Mouse (Mus musculus): Measurements from ENCODE around the gene Dohh. TPM values are rescaled to one million over a fixed set of nuclear protein-coding genes. Genes with fewer than 3 reads are reported as not detected.

The Dohh gene
- polyA plus RNA-seq, 1 experiment from 2014 or later: 44.8 TPM

DNA sequence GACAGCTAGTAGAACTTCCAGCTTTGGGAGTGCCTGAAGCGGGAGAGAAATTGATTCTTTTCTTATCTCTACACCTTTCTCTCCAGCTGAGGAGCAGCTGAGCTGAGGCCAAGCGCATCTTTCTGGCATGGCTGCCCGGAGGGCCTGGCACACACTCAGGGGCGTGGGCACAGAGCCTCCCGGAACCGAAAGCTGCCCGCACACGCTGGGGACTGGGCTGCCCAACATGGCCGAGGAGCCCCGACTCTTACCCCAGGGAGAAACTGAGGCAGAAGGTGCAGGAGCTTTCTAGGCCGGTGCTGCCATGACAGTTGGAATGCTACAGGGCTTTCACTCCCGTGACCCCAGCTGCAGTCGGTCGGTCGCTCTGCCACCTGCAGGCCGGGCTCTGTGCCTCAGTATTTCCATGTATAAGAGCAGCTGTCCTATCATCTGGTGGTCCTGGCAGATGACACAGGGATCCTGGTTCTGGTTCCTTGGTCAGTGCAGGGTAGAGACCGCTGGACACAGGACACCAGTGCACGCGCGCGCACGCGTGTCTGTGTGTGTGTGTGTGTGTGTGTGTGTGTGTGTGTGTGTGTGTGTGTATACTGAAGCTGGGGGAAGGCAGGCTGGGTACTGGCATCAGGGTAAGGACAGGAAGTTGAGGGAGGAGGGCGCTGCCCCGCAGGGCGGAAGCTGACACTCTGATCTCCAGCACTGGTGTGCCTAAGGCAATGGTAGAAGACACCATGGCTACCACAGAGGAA lies 49.5 kb downstream of the Dohh start:
- 76% methylated on average over 26 of the region's 26 CpGs for WGBS
- Histone ChIP-seq H3K9ac (replicated peaks; ENCODE audit: low read depth, low read length) (no peak overlapping the region), H3K9me3 (ENCODE audit: control insufficient read depth, low read depth, low read length) (no peaks in the 10 kb centered on the region), H3K27ac (ENCODE audit: low read length) (no peak overlapping the region), H3K27me3 (ENCODE audit: control insufficient read depth, insufficient read depth, low read length) (no peaks in the 10 kb centered on the region), H3K36me3 (ENCODE audit: control insufficient read depth, insufficient read depth, low read length) (no peaks in the 10 kb centered on the region), H3K4me1 (ENCODE audit: control insufficient read depth, insufficient read depth, low read length) (peaks cover 16% of the 10 kb centered on the region), H3K4me2 (replicated peaks; ENCODE audit: low read depth, low read length) (no peak overlapping the region), H3K4me3 (ENCODE audit: low read depth, low read length) (no peak overlapping the region)
- no peak for ATAC-seq (ENCODE audit: insufficient number of reproducible peaks, insufficient read depth, low FRiP score, low read depth)

DNA sequence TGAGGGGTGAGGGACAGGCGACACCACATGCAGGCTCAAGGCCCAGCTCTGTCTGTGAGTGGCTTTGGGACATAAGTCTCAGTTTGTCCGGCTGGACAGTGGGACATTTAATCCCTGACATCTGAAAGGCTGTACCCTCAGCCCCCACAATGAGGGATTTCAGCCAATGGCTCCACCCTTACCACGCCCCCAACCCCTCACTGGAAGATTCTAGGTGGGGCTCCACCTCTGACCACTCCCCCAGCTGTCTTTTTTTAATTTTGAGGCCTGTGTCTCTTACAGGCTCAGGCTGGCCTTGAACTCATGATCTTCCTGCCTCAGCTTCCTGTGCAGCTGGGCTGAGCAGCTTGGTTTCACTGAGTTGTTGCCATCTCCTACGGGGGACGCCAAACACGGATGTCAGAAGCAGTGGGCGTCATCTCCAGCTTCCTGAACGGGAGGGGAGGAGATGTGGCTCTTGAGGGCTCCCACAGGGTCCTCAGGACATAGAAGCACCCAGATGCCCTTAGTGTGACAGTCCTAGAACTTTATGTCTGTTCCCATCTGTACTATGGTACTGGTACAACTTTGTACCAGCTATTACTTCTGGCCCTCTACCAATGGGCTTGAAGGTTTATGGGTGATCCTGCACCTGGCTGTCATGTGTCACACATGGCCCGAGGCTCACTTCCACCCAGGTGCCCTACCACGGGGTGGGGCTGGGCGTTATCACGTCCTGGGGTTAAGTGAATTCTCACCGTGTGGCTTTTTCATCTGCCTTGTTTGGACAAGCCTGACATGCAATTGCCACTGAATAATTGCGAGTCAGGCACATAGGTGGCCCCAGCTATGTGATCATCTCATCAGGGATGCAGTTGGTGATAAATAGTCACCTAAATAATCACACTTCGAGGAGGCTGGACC lies 50.4 kb downstream of the Dohh start:
- no peak for ATAC-seq (ENCODE audit: insufficient number of reproducible peaks, insufficient read depth, low FRiP score, low read depth)
- H3K4me3 ChIP-seq (ENCODE audit: low read depth, low read length): no peak overlapping the region
- no peaks in the 10 kb centered on the region for H3K9me3 ChIP-seq (ENCODE audit: control insufficient read depth, low read depth, low read length)
- WGBS: 48% methylated on average over 15 of the region's 15 CpGs
- no peaks in the 10 kb centered on the region for H3K27me3 ChIP-seq (ENCODE audit: control insufficient read depth, insufficient read depth, low read length)
- no peak overlapping the region for H3K4me2 ChIP-seq (replicated peaks; ENCODE audit: low read depth, low read length)
- H3K36me3 ChIP-seq (ENCODE audit: control insufficient read depth, insufficient read depth, low read length): no peaks in the 10 kb centered on the region
- no peak overlapping the region for H3K9ac ChIP-seq (replicated peaks; ENCODE audit: low read depth, low read length)
- H3K27ac ChIP-seq (ENCODE audit: low read length): no peak overlapping the region
- peaks cover 16% of the 10 kb centered on the region for H3K4me1 ChIP-seq (ENCODE audit: control insufficient read depth, insufficient read depth, low read length)

DNA sequence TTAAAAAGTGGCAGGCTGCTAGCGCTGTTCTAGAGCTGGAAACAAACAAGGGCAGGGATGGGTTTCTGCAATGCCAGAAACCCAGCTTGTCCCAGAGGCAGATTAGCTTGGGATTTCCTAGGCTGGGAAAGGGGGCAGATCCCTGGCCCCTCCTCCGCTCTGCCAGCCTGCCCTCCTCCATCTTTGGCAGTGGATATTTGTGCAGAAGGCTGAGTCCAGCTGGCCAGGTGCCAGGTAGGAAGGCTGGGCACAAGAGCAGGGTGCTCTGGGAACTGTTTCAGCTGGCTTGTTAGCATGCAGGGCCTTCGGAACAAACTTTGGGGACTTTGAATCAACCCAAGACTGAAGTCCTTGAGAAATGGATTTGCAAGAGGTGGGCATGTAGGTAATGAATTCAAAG lies 51.2 kb downstream of the Dohh start:
- H3K4me2 ChIP-seq (replicated peaks; ENCODE audit: low read depth, low read length): no peak overlapping the region
- no peak overlapping the region for H3K9ac ChIP-seq (replicated peaks; ENCODE audit: low read depth, low read length)
- H3K36me3 ChIP-seq (ENCODE audit: control insufficient read depth, insufficient read depth, low read length): no peaks in the 10 kb centered on the region
- no peak for ATAC-seq (ENCODE audit: insufficient number of reproducible peaks, insufficient read depth, low FRiP score, low read depth)
- peaks cover 16% of the 10 kb centered on the region for H3K4me1 ChIP-seq (ENCODE audit: control insufficient read depth, insufficient read depth, low read length)
- 70% methylated on average over 3 of the region's 3 CpGs for WGBS
- no peak overlapping the region for H3K27ac ChIP-seq (ENCODE audit: low read length)
- no peaks in the 10 kb centered on the region for H3K9me3 ChIP-seq (ENCODE audit: control insufficient read depth, low read depth, low read length)
- no peaks in the 10 kb centered on the region for H3K27me3 ChIP-seq (ENCODE audit: control insufficient read depth, insufficient read depth, low read length)
- no peak overlapping the region for H3K4me3 ChIP-seq (ENCODE audit: low read depth, low read length)

Small RNA genes lying within 50 kb of the gene (microRNA-seq; reads per million reads assigned to microRNA genes)
- 1.3 reads per million for gene Mir1191b
- gene Mir6913: not detected

Other genes starting within 250 kb of the Dohh start
- gene Zbtb7a, start 249.2 kb upstream of the Dohh start, polyA plus RNA-seq (2014; fragmentation: Nextera tagmentation; extraction: Ambion mirVana): 25.5 and 27.4 TPM in 2 replicates
- gene Pias4, start 216.5 kb upstream of the Dohh start, polyA plus RNA-seq (2014; fragmentation: Nextera tagmentation; extraction: Ambion mirVana): 32.7 and 40.9 TPM in 2 replicates
- gene Eef2, start 207.8 kb upstream of the Dohh start, polyA plus RNA-seq (2014; fragmentation: Nextera tagmentation; extraction: Ambion mirVana): 416 and 434 TPM in 2 replicates
- 48.9 and 58.7 TPM in 2 replicates for gene Dapk3, start 201.4 kb upstream of the Dohh start, polyA plus RNA-seq (2014; fragmentation: Nextera tagmentation; extraction: Ambion mirVana)
- not detected in 2 replicates for gene 4930442H23Rik, start 200.6 kb upstream of the Dohh start, polyA plus RNA-seq (2014; fragmentation: Nextera tagmentation; extraction: Ambion mirVana)
- gene Nmrk2, start 182.4 kb upstream of the Dohh start, polyA plus RNA-seq (2014; fragmentation: Nextera tagmentation; extraction: Ambion mirVana): 0.14 and 0.35 TPM in 2 replicates
- gene Atcay, start 153.6 kb upstream of the Dohh start, polyA plus RNA-seq (2014; fragmentation: Nextera tagmentation; extraction: Ambion mirVana): 1.9 and 2.2 TPM in 2 replicates
- gene Zfr2, start 151.3 kb upstream of the Dohh start, polyA plus RNA-seq (2014; fragmentation: Nextera tagmentation; extraction: Ambion mirVana): 9.2 and 10.8 TPM in 2 replicates
- gene Matk, start 131.5 kb upstream of the Dohh start, polyA plus RNA-seq (2014; fragmentation: Nextera tagmentation; extraction: Ambion mirVana): 3.4 and 3.9 TPM in 2 replicates
- gene Mrpl54, start 117.5 kb upstream of the Dohh start, polyA plus RNA-seq (2014; fragmentation: Nextera tagmentation; extraction: Ambion mirVana): 223 and 246 TPM in 2 replicates
- 47.0 and 51.1 TPM in 2 replicates for gene Apba3, start 117.5 kb upstream of the Dohh start, polyA plus RNA-seq (2014; fragmentation: Nextera tagmentation; extraction: Ambion mirVana)
- gene Tjp3, start 92.8 kb upstream of the Dohh start, polyA plus RNA-seq (2014; fragmentation: Nextera tagmentation; extraction: Ambion mirVana): 21.6 and 25.2 TPM in 2 replicates
- 50.1 and 51.4 TPM in 2 replicates for gene Pip5k1c, start 91.5 kb upstream of the Dohh start, polyA plus RNA-seq (2014; fragmentation: Nextera tagmentation; extraction: Ambion mirVana)
- gene Cactin, start 63.3 kb upstream of the Dohh start, polyA plus RNA-seq (2014; fragmentation: Nextera tagmentation; extraction: Ambion mirVana): 21.3 and 21.7 TPM in 2 replicates
- gene Tbxa2r, start 55.7 kb upstream of the Dohh start, polyA plus RNA-seq (2014; fragmentation: Nextera tagmentation; extraction: Ambion mirVana): 23.1 and 23.4 TPM in 2 replicates
- 0.07 TPM in 1 of 2 replicates, not detected in the other for gene Gipc3, start 41.2 kb upstream of the Dohh start, polyA plus RNA-seq (2014; fragmentation: Nextera tagmentation; extraction: Ambion mirVana)
- gene Hmg20b, start 33.9 kb upstream of the Dohh start, polyA plus RNA-seq (2014; fragmentation: Nextera tagmentation; extraction: Ambion mirVana): 98.6 TPM in 2 replicates
- gene Mfsd12, start 26.9 kb upstream of the Dohh start, polyA plus RNA-seq (2014; fragmentation: Nextera tagmentation; extraction: Ambion mirVana): 4.7 and 4.8 TPM in 2 replicates
- 0.43 and 0.59 TPM in 2 replicates for gene 4930404N11Rik, start 18.6 kb upstream of the Dohh start, polyA plus RNA-seq (2014; fragmentation: Nextera tagmentation; extraction: Ambion mirVana)
- gene Fzr1, start 5.9 kb upstream of the Dohh start, polyA plus RNA-seq (2014; fragmentation: Nextera tagmentation; extraction: Ambion mirVana): 81.3 and 88.7 TPM in 2 replicates
- 3.1 and 4.1 TPM in 2 replicates for gene Gm48551, start within 50 bp of the Dohh start, polyA plus RNA-seq (2014; fragmentation: Nextera tagmentation; extraction: Ambion mirVana)
- gene Gm48552, start 4.6 kb downstream of the Dohh start, polyA plus RNA-seq (2014; fragmentation: Nextera tagmentation; extraction: Ambion mirVana): 1.0 and 1.1 TPM in 2 replicates
- gene Smim24, start 8.6 kb downstream of the Dohh start, polyA plus RNA-seq (2014; fragmentation: Nextera tagmentation; extraction: Ambion mirVana): 17.7 and 21.5 TPM in 2 replicates
- 76.0 and 80.1 TPM in 2 replicates for gene Nfic, start 71.2 kb downstream of the Dohh start, polyA plus RNA-seq (2014; fragmentation: Nextera tagmentation; extraction: Ambion mirVana)
- gene Celf5, start 98.3 kb downstream of the Dohh start, polyA plus RNA-seq (2014; fragmentation: Nextera tagmentation; extraction: Ambion mirVana): 1.7 and 2.2 TPM in 2 replicates
- 79.1 and 79.3 TPM in 2 replicates for gene Ncln, start 112.0 kb downstream of the Dohh start, polyA plus RNA-seq (2014; fragmentation: Nextera tagmentation; extraction: Ambion mirVana)
- gene S1pr4, start 115.7 kb downstream of the Dohh start, polyA plus RNA-seq (2014; fragmentation: Nextera tagmentation; extraction: Ambion mirVana): 0.41 and 0.72 TPM in 2 replicates
- gene Gna15, start 139.8 kb downstream of the Dohh start, polyA plus RNA-seq (2014; fragmentation: Nextera tagmentation; extraction: Ambion mirVana): 3.6 and 7.4 TPM in 2 replicates
- 86.2 and 89.3 TPM in 2 replicates for gene Gna11, start 160.8 kb downstream of the Dohh start, polyA plus RNA-seq (2014; fragmentation: Nextera tagmentation; extraction: Ambion mirVana)
- 363 and 388 TPM in 2 replicates for gene Aes, start 175.1 kb downstream of the Dohh start, polyA plus RNA-seq (2014; fragmentation: Nextera tagmentation; extraction: Ambion mirVana)
- gene Tle2, start 190.1 kb downstream of the Dohh start, polyA plus RNA-seq (2014; fragmentation: Nextera tagmentation; extraction: Ambion mirVana): 17.7 and 19.1 TPM in 2 replicates
- gene Tle6, start 216.6 kb downstream of the Dohh start, polyA plus RNA-seq (2014; fragmentation: Nextera tagmentation; extraction: Ambion mirVana): 14.3 and 18.2 TPM in 2 replicates
- 0.57 and 0.69 TPM in 2 replicates for gene BC025920, start 221.8 kb downstream of the Dohh start, polyA plus RNA-seq (2014; fragmentation: Nextera tagmentation; extraction: Ambion mirVana)
- 33.4 and 43.4 TPM in 2 replicates for gene Sirt6, start 243.4 kb downstream of the Dohh start, polyA plus RNA-seq (2014; fragmentation: Nextera tagmentation; extraction: Ambion mirVana)
- 7.8 and 9.1 TPM in 2 replicates for gene Ankrd24, start 244.1 kb downstream of the Dohh start, polyA plus RNA-seq (2014; fragmentation: Nextera tagmentation; extraction: Ambion mirVana)

All from stomach, embryonic 14.5 days (tissue).